Mouse (Mus musculus): ENCODE data around the gene Pln. TPM values are rescaled to one million over a fixed set of nuclear protein-coding genes. Genes with fewer than 3 reads are reported as not detected.

Pln gene
- polyA plus RNA-seq, 1 experiment from 2014 or later, result 2.3 TPM

DNA sequence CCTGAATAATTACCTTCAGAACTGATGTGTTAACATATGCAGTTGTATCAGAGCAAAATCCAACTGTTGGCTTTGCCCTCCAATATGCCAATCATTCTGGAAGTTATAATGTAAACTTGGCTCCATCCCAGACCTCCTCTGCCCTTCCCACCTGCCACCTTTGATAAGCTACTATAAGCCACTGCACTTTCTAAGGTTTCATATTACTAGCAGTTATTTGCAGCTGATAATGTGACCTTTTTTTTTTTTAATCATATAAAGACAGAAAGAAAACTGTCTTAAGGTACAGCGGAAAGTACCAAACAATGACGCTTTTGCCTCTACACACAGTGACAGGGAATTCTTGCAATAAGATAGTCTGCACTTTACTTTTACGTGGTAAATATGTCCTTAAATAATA lies 1.5 kb upstream of the Pln start:
- Histone ChIP-seq H3K36me3 (ENCODE audit: control insufficient read depth, insufficient read depth, low read length) (no peaks in the 10 kb centered on the region), H3K9me3 (ENCODE audit: control insufficient read depth, low read length) (no peaks in the 10 kb centered on the region), H3K9ac (ENCODE audit: low read length) (no peak overlapping the region), H3K4me2 (ENCODE audit: low read depth) (no peak overlapping the region), H3K27ac (ENCODE audit: low read depth, low read length) (no peak overlapping the region), H3K27me3 (ENCODE audit: control insufficient read depth, insufficient read depth, low read length) (no peaks in the 10 kb centered on the region), H3K4me3 (ENCODE audit: low read depth, low read length) (no peak overlapping the region), H3K4me1 (ENCODE audit: control insufficient read depth, insufficient read depth, low read length) (no peaks in the 10 kb centered on the region)
- no peak for ATAC-seq (ENCODE audit: insufficient read depth, low FRiP score, low TSS enrichment)
- no peak for DNase-seq (ENCODE audit: low spot score)
- 92% methylated on average over 3 of the region's 3 CpGs for WGBS

- H3K9ac ChIP-seq (ENCODE audit: low read length), result no peak overlapping the region
- no peak overlapping the region for H3K27ac ChIP-seq (ENCODE audit: low read depth, low read length)
- H3K27me3 ChIP-seq (ENCODE audit: control insufficient read depth, insufficient read depth, low read length), result no peaks in the 10 kb centered on the region
- DNase-seq (ENCODE audit: low spot score), result no peak
- no peaks in the 10 kb centered on the region for H3K36me3 ChIP-seq (ENCODE audit: control insufficient read depth, insufficient read depth, low read length)
- no peak overlapping the region for H3K4me2 ChIP-seq (ENCODE audit: low read depth)
- H3K4me3 ChIP-seq (ENCODE audit: low read depth, low read length), result no peak overlapping the region
- no peaks in the 10 kb centered on the region for H3K4me1 ChIP-seq (ENCODE audit: control insufficient read depth, insufficient read depth, low read length)
- ATAC-seq (ENCODE audit: insufficient read depth, low FRiP score, low TSS enrichment), result no peak
- no peaks in the 10 kb centered on the region for H3K9me3 ChIP-seq (ENCODE audit: control insufficient read depth, low read length)
- WGBS, result 61% methylated on average over 2 of the region's 2 CpGs
Measured at GRCm38 (mm10) chr10:53339045-53339444, 1.6 kb downstream of the Pln start.

DNA sequence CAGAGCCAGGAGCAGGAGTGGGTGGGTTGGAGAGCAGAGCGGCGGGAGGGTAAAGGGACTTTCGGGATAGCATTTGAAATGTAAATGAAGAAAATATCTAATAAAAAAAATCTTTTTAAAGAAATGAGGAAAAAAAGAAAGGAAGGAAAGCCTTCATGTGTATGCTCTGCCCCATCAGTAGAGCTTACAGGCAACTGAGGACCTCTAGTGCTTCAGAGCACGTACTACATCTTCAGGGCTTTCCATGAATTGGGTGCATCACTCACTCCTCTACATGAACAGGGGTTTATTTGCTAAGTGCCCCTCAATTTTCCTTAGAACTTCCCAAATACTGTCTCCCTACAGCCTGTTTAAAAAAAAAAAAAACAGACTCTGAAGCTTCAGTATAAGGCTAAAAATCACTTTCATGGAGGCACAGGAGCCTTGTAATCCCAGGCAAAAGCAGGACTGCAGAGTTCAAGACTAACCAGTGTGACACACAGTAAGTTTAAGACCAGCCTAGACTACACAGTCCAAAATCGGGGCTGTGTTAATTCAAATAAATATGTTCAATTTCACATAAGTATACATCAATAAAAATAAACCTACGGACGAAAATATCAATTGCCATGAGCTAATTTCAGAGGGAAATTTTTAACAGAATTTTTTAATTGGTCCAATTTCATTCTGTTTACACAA lies 4.0 kb downstream of the Pln start:
- no peak overlapping the region for H3K27ac ChIP-seq (ENCODE audit: low read depth, low read length)
- H3K9me3 ChIP-seq (ENCODE audit: control insufficient read depth, low read length), result no peaks in the 10 kb centered on the region
- ATAC-seq (ENCODE audit: insufficient read depth, low FRiP score, low TSS enrichment) (no peak), DNase-seq (ENCODE audit: low spot score) (no peak)
- H3K9ac ChIP-seq (ENCODE audit: low read length), result no peak overlapping the region
- no peak overlapping the region for H3K4me2 ChIP-seq (ENCODE audit: low read depth)
- H3K36me3 ChIP-seq (ENCODE audit: control insufficient read depth, insufficient read depth, low read length), result no peaks in the 10 kb centered on the region
- H3K4me3 ChIP-seq (ENCODE audit: low read depth, low read length), result no peak overlapping the region
- H3K27me3 ChIP-seq (ENCODE audit: control insufficient read depth, insufficient read depth, low read length), result no peaks in the 10 kb centered on the region
- 71% methylated on average over 7 of the region's 7 CpGs for WGBS
- H3K4me1 ChIP-seq (ENCODE audit: control insufficient read depth, insufficient read depth, low read length), result no peaks in the 10 kb centered on the region

- H3K9ac ChIP-seq (ENCODE audit: low read length), result no peak overlapping the region
- DNase-seq (ENCODE audit: low spot score) (no peak), ATAC-seq (ENCODE audit: insufficient read depth, low FRiP score, low TSS enrichment) (no peak)
- 91% methylated on average over 9 of the region's 9 CpGs for WGBS
- no peak overlapping the region for H3K27ac ChIP-seq (ENCODE audit: low read depth, low read length)
- no peaks in the 10 kb centered on the region for H3K9me3 ChIP-seq (ENCODE audit: control insufficient read depth, low read length)
- H3K27me3 ChIP-seq (ENCODE audit: control insufficient read depth, insufficient read depth, low read length), result no peaks in the 10 kb centered on the region
- no peaks in the 10 kb centered on the region for H3K36me3 ChIP-seq (ENCODE audit: control insufficient read depth, insufficient read depth, low read length)
- no peak overlapping the region for H3K4me3 ChIP-seq (ENCODE audit: low read depth, low read length)
- no peaks in the 10 kb centered on the region for H3K4me1 ChIP-seq (ENCODE audit: control insufficient read depth, insufficient read depth, low read length)
- H3K4me2 ChIP-seq (ENCODE audit: low read depth), result no peak overlapping the region
Measured at GRCm38 (mm10) chr10:53342166-53342728, 4.8 kb downstream of the Pln start.

- H3K36me3 ChIP-seq (ENCODE audit: control insufficient read depth, insufficient read depth, low read length), result no peaks in the 10 kb centered on the region
- no peaks in the 10 kb centered on the region for H3K4me1 ChIP-seq (ENCODE audit: control insufficient read depth, insufficient read depth, low read length)
- no peak overlapping the region for H3K4me3 ChIP-seq (ENCODE audit: low read depth, low read length)
- 56% methylated on average over 6 of the region's 6 CpGs for WGBS
- H3K27ac ChIP-seq (ENCODE audit: low read depth, low read length), result no peak overlapping the region
- H3K9me3 ChIP-seq (ENCODE audit: control insufficient read depth, low read length), result no peaks in the 10 kb centered on the region
- no peak for DNase-seq (ENCODE audit: low spot score)
- H3K4me2 ChIP-seq (ENCODE audit: low read depth), result no peak overlapping the region
- H3K9ac ChIP-seq (ENCODE audit: low read length), result no peak overlapping the region
- H3K27me3 ChIP-seq (ENCODE audit: control insufficient read depth, insufficient read depth, low read length), result no peaks in the 10 kb centered on the region
- no peak for ATAC-seq (ENCODE audit: insufficient read depth, low FRiP score, low TSS enrichment)
Measured at GRCm38 (mm10) chr10:53343384-53343783, 5.9 kb downstream of the Pln start.

GRCm38 (mm10) chr10:53343865-53344264 lies 6.4 kb downstream of the Pln start:
- DNase-seq (ENCODE audit: low spot score) (no peak), ATAC-seq (ENCODE audit: insufficient read depth, low FRiP score, low TSS enrichment) (no peak)
- 77% methylated on average over 10 of the region's 10 CpGs for WGBS

DNA sequence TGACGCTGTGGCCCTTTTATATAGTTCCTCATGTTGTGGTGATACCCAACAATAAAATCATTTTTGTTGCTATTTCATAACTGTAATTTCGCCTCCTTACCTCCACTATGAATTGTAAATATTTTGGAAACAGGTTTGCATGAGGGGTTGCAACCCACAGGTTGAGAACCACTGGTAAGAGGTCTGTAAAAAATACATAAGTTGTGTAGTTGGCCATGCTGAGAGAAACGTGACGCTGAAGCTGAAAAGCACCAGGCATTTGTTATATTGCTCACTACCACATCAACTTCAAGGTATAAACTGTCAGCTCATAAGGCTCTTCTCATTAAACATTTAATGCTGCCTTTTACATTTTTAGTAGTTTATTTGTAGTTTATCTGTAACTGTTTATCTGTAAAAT lies 8.0 kb downstream of the Pln start:
- Histone ChIP-seq H3K27me3 (ENCODE audit: control insufficient read depth, insufficient read depth, low read length) (no peaks in the 10 kb centered on the region), H3K4me2 (ENCODE audit: low read depth) (no peak overlapping the region), H3K36me3 (ENCODE audit: control insufficient read depth, insufficient read depth, low read length) (no peaks in the 10 kb centered on the region), H3K4me1 (ENCODE audit: control insufficient read depth, insufficient read depth, low read length) (no peaks in the 10 kb centered on the region), H3K9ac (ENCODE audit: low read length) (no peak overlapping the region), H3K4me3 (ENCODE audit: low read depth, low read length) (no peak overlapping the region), H3K9me3 (ENCODE audit: control insufficient read depth, low read length) (no peaks in the 10 kb centered on the region), H3K27ac (ENCODE audit: low read depth, low read length) (no peak overlapping the region)
- no peak for DNase-seq (ENCODE audit: low spot score)
- 87% methylated on average over 4 of the region's 4 CpGs for whole genome bisulfite sequencing
- ATAC-seq (ENCODE audit: insufficient read depth, low FRiP score, low TSS enrichment), result no peak

More at GRCm38 (mm10) chr10:53343865-53344264, 6.4 kb downstream of the Pln start:
- no peak overlapping the region for H3K9ac ChIP-seq (ENCODE audit: low read length)
- H3K4me2 ChIP-seq (ENCODE audit: low read depth), result no peak overlapping the region
- H3K27me3 ChIP-seq (ENCODE audit: control insufficient read depth, insufficient read depth, low read length), result no peaks in the 10 kb centered on the region
- H3K9me3 ChIP-seq (ENCODE audit: control insufficient read depth, low read length), result no peaks in the 10 kb centered on the region
- no peaks in the 10 kb centered on the region for H3K4me1 ChIP-seq (ENCODE audit: control insufficient read depth, insufficient read depth, low read length)
- H3K27ac ChIP-seq (ENCODE audit: low read depth, low read length), result no peak overlapping the region
- H3K36me3 ChIP-seq (ENCODE audit: control insufficient read depth, insufficient read depth, low read length), result no peaks in the 10 kb centered on the region
- no peak overlapping the region for H3K4me3 ChIP-seq (ENCODE audit: low read depth, low read length)

DNA sequence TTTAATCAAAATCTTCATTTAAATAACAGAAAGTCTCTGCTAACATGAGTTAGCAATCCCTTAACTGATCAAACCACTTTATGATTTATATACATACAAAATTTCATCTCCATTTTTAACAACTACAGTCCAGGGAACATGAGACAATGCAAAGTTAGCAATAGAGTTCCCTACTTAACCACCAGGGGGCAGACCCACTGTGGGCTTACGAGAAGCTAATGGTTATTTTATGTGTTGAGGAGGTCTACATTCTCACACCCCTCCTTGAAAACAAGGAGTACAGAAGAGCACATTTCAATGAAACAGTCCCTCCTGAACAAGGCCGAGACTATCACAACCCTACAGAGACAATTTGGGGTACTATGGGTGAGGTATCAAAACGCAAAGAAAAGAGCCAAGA lies 9.0 kb downstream of the Pln start:
- no peak overlapping the region for H3K4me2 ChIP-seq (ENCODE audit: low read depth)
- H3K36me3 ChIP-seq (ENCODE audit: control insufficient read depth, insufficient read depth, low read length), result no peaks in the 10 kb centered on the region
- DNase-seq (ENCODE audit: low spot score) (peak; percentile 28), ATAC-seq (ENCODE audit: insufficient read depth, low FRiP score, low TSS enrichment) (no peak)
- H3K27ac ChIP-seq (ENCODE audit: low read depth, low read length), result no peak overlapping the region
- 60% methylated on average over 3 of the region's 3 CpGs for WGBS
- H3K9me3 ChIP-seq (ENCODE audit: control insufficient read depth, low read length), result no peaks in the 10 kb centered on the region
- no peak overlapping the region for H3K4me3 ChIP-seq (ENCODE audit: low read depth, low read length)
- H3K4me1 ChIP-seq (ENCODE audit: control insufficient read depth, insufficient read depth, low read length), result no peaks in the 10 kb centered on the region
- H3K27me3 ChIP-seq (ENCODE audit: control insufficient read depth, insufficient read depth, low read length), result no peaks in the 10 kb centered on the region
- no peak overlapping the region for H3K9ac ChIP-seq (ENCODE audit: low read length)

DNA sequence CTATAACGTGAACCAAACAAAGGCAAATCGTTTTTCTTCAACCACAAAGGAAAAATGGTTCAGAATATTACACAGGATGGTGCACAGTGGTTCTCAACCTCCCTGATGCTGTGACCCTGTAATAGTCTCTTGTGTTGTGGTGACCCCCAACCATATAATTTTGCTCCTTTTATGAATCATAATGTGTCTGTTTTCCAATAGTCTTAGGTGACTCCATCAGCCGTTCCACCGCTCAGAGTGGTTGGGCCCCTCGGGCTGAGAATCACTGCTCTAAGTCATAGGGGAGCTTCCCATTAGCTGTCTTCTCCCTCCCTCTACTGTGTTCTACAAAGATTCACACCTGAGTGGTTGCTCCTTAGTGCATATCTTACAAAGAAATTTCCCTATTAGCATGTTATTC lies 9.4 kb downstream of the Pln start:
- Histone ChIP-seq H3K9ac (ENCODE audit: low read length) (no peak overlapping the region), H3K9me3 (ENCODE audit: control insufficient read depth, low read length) (no peaks in the 10 kb centered on the region), H3K36me3 (ENCODE audit: control insufficient read depth, insufficient read depth, low read length) (no peaks in the 10 kb centered on the region), H3K4me2 (ENCODE audit: low read depth) (no peak overlapping the region), H3K27me3 (ENCODE audit: control insufficient read depth, insufficient read depth, low read length) (no peaks in the 10 kb centered on the region), H3K4me3 (ENCODE audit: low read depth, low read length) (no peak overlapping the region), H3K4me1 (ENCODE audit: control insufficient read depth, insufficient read depth, low read length) (no peaks in the 10 kb centered on the region), H3K27ac (ENCODE audit: low read depth, low read length) (no peak overlapping the region)
- no peak for DNase-seq (ENCODE audit: low spot score)
- ATAC-seq (ENCODE audit: insufficient read depth, low FRiP score, low TSS enrichment), result no peak
- 85% methylated on average over 5 of the region's 5 CpGs for WGBS
